Mouse (Mus musculus) myocyte (in vitro differentiated cells): ENCODE results near the gene Fer1l4. TPM values are rescaled to one million over a fixed set of nuclear protein-coding genes. Genes with fewer than 3 reads are reported as not detected.
A peak's percentile ranks its signal among the peaks of the same experiment; 100 is the strongest.

Source experiments
- H3K27me3 ChIP-seq: one replicate; pipeline ENCODE4 v1.6.1; 2011; ENCODE audit not compliant: control insufficient read depth, insufficient read depth, insufficient read length
- H3K36me3 ChIP-seq: one replicate; pipeline ENCODE4 v1.6.1; 2011; ENCODE audit not compliant: control insufficient read depth, insufficient read depth
- H3K4me2 ChIP-seq: one replicate; pipeline ENCODE4 v1.6.1; 2011; ENCODE audit warnings: low read depth, control low read depth
- H3K4me3 ChIP-seq: one replicate; pipeline ENCODE4 v1.5.1; 2011; ENCODE audit warnings: mild to moderate bottlenecking, control low read depth, moderate library complexity
- H3K79me2 ChIP-seq: one replicate; pipeline ENCODE4 v1.6.1; 2011; ENCODE audit not compliant: control insufficient read depth, insufficient read depth
- H3ac ChIP-seq: one replicate; pipeline ENCODE4 v1.6.1; 2011; ENCODE audit not compliant: control insufficient read depth, insufficient read length
- CEBPB ChIP-seq: IDR thresholded peaks from 2 replicates; pipeline ENCODE4 v1.6.1; 2011; ENCODE audit warnings: mild to moderate bottlenecking, moderate library complexity; ENCODE audit not compliant: poor library complexity, insufficient read depth, severe bottlenecking
- E2F4 ChIP-seq: IDR thresholded peaks from one replicate; pipeline ENCODE4 v1.6.1; 2011; ENCODE audit warnings: mild to moderate bottlenecking, control low read depth, moderate library complexity; ENCODE audit not compliant: insufficient read depth
- MAX ChIP-seq: IDR thresholded peaks from one replicate; pipeline ENCODE4 v1.6.1; 2011; ENCODE audit warnings: low read depth, mild to moderate bottlenecking, control low read depth
- MYOD1 ChIP-seq, 3 experiments: IDR thresholded peaks; one replicate each; pipeline ENCODE4 v1.6.1; 2011; ENCODE audit warnings: control low read depth in 2 of 3, low read depth in 2 of 3, mild to moderate bottlenecking in 2 of 3, moderate library complexity in 1 of 3; ENCODE audit not compliant: insufficient read length in 2 of 3, control insufficient read depth in 1 of 3
- MYOG ChIP-seq, 3 experiments: IDR thresholded peaks; one replicate each; pipeline ENCODE4 v1.6.1; 2011; ENCODE audit warnings: control low read depth in 2 of 3, low read depth in 2 of 3, mild to moderate bottlenecking in 2 of 3; ENCODE audit not compliant: insufficient read length in 2 of 3, control insufficient read depth in 1 of 3, insufficient read depth in 1 of 3
- POLR2A ChIP-seq: IDR thresholded peaks from one replicate; pipeline ENCODE4 v1.6.1; 2011; ENCODE audit warnings: low read depth, mild to moderate bottlenecking, control low read depth, moderate library complexity; ENCODE audit not compliant: insufficient read length
- POLR2AphosphoS2 ChIP-seq: IDR thresholded peaks from one replicate; pipeline ENCODE4 v1.6.1; 2011; ENCODE audit warnings: low read depth, control low read depth; ENCODE audit not compliant: insufficient read length
- REST ChIP-seq: IDR thresholded peaks from one replicate; pipeline ENCODE4 v1.6.1; 2011; ENCODE audit warnings: mild to moderate bottlenecking, control low read depth, moderate library complexity; ENCODE audit not compliant: insufficient read depth, insufficient read length
- SRF ChIP-seq: IDR thresholded peaks from one replicate; pipeline ENCODE4 v1.6.1; 2011; ENCODE audit warnings: low read depth; ENCODE audit not compliant: control insufficient read depth, insufficient read length
- TCF12 ChIP-seq: IDR thresholded peaks from one replicate; pipeline ENCODE4 v1.6.1; 2011; ENCODE audit warnings: mild to moderate bottlenecking, control low read depth; ENCODE audit not compliant: poor library complexity, insufficient read depth, severe bottlenecking
- TCF3 ChIP-seq: IDR thresholded peaks from one replicate; pipeline ENCODE4 v1.6.1; 2011; ENCODE audit warnings: low read depth, control low read depth; ENCODE audit not compliant: insufficient read length
- USF1 ChIP-seq: IDR thresholded peaks from one replicate; pipeline ENCODE4 v1.6.1; 2011; ENCODE audit warnings: low read depth, mild to moderate bottlenecking, control low read depth, moderate library complexity
- polyA plus RNA-seq: library from polyadenylated mRNA; unstranded; fragments of >200 nt; fragmentation: generic; extraction: Trizol; gene quantifications from one replicate; pipeline ENCODE4 v1.2.1, GENCODE M21; 2012; ENCODE audit warnings: missing spikeins

Fer1l4 gene
- polyA plus RNA-seq, 1 experiment = not detected

DNA sequence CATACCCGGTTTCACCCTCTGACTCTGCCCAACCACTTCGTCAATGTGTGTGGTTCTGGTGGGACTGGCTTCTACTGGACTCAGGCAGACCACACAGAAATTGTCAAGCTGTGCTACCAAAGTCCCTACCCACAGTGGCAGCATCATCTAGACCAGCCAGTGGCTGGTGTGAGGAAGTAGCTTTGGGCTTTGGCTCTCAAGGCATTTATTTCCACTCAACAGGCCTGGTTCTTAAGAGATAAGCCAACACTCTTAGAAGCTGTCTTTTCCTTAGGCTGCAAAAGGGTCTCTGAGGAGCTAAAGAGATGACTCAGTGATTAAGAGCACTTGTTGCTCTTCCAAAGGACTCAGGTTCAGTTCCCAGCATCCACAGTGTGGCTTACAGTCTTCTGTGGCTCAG, 31.0 kb downstream of the Fer1l4 start:
- Histone ChIP-seq H3K27me3 (no peaks in the 10 kb centered on the region), H3K4me3 (no peak overlapping the region), H3K4me2 (no peak overlapping the region), H3ac (no peak overlapping the region), H3K79me2 (no peaks in the 10 kb centered on the region), H3K36me3 (no peaks in the 10 kb centered on the region)
- TF ChIP-seq MYOG (IDR thresholded peaks at IDR 0.05; ENCODE audit: control insufficient read depth in 1 of 3, insufficient read depth in 1 of 3, insufficient read length in 2 of 3, low read depth in 2 of 3) (no peak), POLR2AphosphoS2 (no peak), E2F4 (no peak), MAX (no peak), CEBPB (no peak), TCF12 (no peak), POLR2A (no peak), TCF3 (no peak), REST (no peak), USF1 (no peak), SRF (no peak), MYOD1 (IDR thresholded peaks at IDR 0.05; ENCODE audit: control insufficient read depth in 1 of 3, insufficient read length in 2 of 3, low read depth in 2 of 3) (no peak)

DNA sequence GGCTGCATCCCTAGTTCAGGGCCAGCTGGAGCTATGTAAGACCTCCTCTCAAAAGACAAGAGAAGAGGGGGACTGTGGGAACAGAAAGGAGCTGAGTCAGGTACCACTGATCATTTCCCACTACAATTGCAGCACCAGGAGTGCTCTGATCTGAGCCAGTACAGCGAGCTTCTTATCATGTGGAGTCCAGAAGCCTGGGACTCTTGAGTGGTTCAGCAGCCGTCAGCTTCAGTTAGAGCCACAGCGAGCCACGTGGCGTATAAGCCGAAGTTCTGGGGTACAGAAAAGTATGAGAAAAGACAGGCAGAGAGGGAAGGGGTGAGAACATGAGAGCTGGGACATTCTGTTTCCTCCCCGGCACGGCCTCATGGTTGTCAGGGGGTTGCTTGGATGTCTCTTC, 31.5 kb downstream of the Fer1l4 start:
- no peaks in the 10 kb centered on the region for H3K27me3 ChIP-seq
- H3K79me2 ChIP-seq = no peaks in the 10 kb centered on the region
- H3K36me3 ChIP-seq = no peaks in the 10 kb centered on the region
- TF ChIP-seq E2F4 (no peak), MYOG (IDR thresholded peaks at IDR 0.05; ENCODE audit: control insufficient read depth in 1 of 3, insufficient read depth in 1 of 3, insufficient read length in 2 of 3, low read depth in 2 of 3) (no peak), POLR2A (no peak), TCF3 (no peak), MAX (no peak), POLR2AphosphoS2 (no peak)
- no peak overlapping the region for H3K4me3 ChIP-seq
- H3ac ChIP-seq = no peak overlapping the region
- no peak overlapping the region for H3K4me2 ChIP-seq

DNA sequence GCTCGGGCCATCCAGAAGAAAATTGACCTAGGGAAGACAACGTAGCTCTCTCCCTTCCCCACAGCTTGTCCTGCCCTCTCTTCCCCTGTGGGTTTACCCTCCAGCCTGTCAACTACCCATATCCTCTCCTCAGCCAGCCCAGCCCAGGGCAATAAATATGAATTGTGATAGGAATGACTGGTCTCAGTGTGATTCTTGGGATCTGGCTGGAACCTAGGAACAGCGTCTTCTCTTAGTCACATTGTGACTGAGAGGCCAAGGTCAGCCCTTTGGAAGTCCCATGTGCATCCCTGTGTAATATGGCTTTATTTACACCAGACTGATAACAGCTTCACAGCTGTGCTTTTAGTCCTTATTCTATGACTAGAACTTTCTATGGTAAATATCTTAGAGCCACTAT, 34.6 kb downstream of the Fer1l4 start:
- TF ChIP-seq CEBPB (no peak), MYOD1 (IDR thresholded peaks at IDR 0.05; ENCODE audit: control insufficient read depth in 1 of 3, insufficient read length in 2 of 3, low read depth in 2 of 3) (no peak), MAX (no peak), POLR2AphosphoS2 (no peak), TCF3 (no peak), E2F4 (no peak), REST (no peak), MYOG (IDR thresholded peaks at IDR 0.05; ENCODE audit: control insufficient read depth in 1 of 3, insufficient read depth in 1 of 3, insufficient read length in 2 of 3, low read depth in 2 of 3) (no peak), TCF12 (no peak), SRF (no peak), POLR2A (no peak)
- H3K4me3 ChIP-seq = no peak overlapping the region
- no peak overlapping the region for H3K4me2 ChIP-seq
- H3K79me2 ChIP-seq = no peaks in the 10 kb centered on the region
- H3ac ChIP-seq = no peak overlapping the region
- peaks cover 15% of the 10 kb centered on the region for H3K36me3 ChIP-seq
- no peaks in the 10 kb centered on the region for H3K27me3 ChIP-seq

DNA sequence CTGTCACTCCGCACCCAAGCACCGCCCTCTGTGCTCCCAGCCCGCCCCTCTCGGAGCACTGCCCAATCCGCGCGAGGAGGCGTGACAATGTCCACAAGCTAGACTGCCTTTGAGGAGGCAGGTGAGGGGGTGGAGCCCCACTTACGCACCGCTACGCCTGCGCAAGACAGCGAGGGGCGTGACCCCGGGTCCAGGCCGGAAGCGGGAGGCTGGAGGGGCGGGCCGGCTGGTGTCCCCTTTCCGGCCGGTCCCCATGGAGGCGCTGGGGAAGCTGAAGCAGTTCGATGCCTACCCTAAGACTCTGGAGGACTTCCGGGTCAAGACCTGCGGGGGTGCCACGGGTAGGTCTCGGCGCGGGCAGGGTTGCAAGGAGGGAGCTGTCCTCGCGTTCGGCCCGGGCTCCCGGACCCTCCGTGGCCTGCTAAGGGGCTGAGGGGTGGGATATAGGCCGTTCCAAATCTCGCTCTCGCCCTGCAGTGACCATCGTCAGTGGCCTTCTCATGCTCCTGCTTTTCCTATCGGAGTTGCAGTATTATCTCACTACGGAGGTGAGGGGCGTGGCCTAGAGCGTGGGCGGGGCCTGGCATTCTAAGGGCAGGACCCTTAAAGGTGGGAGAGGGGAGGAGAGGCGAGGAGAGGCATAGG, 44.7 kb downstream of the Fer1l4 start, which contains the start of the genes 6430550D23Rik and Ergic3:
TSS of gene 6430550D23Rik (minus strand) at position 90 of the 645 bp plus-strand sequence.
TSS of gene Ergic3 (plus strand) at position 158 of the 645 bp plus-strand sequence.
- peaks cover 9% of the 10 kb centered on the region for H3K79me2 ChIP-seq
- TF ChIP-seq CEBPB (no peak), POLR2AphosphoS2 (peak; percentile 70), USF1 (peak; percentile 4), POLR2A (peak; percentile 75), E2F4 (no peak), TCF12 (no peak), MYOD1 (IDR thresholded peaks at IDR 0.05; ENCODE audit: control insufficient read depth in 1 of 3, insufficient read length in 2 of 3, low read depth in 2 of 3) (peak in 2 of 3 experiments; percentile 36 to 44), REST (no peak), MYOG (IDR thresholded peaks at IDR 0.05; ENCODE audit: control insufficient read depth in 1 of 3, insufficient read depth in 1 of 3, insufficient read length in 2 of 3, low read depth in 2 of 3) (peak in 1 of 3 experiments; percentile 50), SRF (no peak), TCF3 (no peak), MAX (no peak)
- peak within 1 kb of the TSS; percentile 78 for H3K4me3 ChIP-seq
- H3K36me3 ChIP-seq = peaks cover 11% of the 10 kb centered on the region
- no peaks in the 10 kb centered on the region for H3K27me3 ChIP-seq
- peak within 1 kb of the TSS; percentile 15 for H3ac ChIP-seq
- H3K4me2 ChIP-seq = peak within 1 kb of the TSS; percentile 87

DNA sequence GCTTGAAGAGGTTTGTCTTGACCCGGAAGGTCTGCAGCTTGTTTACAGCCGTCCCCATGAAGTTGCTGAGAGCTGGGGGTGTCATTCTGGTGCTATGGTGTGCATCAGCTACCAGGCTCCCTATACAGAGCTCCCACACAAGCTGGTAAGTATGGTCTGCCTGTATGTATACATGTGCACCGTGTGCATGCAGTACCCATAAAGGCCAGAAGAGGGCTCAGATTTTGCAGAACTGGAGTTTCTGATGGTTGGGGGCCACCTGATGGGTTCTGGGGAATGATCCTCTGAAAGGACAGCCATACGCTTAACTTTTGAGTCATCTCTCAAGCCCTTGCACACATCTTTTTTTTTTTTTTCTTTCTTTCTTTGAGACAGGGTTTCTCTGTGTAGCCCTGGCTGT, 47.4 kb downstream of the Fer1l4 start:
- H3K27me3 ChIP-seq = no peaks in the 10 kb centered on the region
- peaks cover 9% of the 10 kb centered on the region for H3K79me2 ChIP-seq
- TF ChIP-seq E2F4 (no peak), POLR2A (no peak), USF1 (no peak), POLR2AphosphoS2 (no peak), TCF12 (no peak), MYOD1 (IDR thresholded peaks at IDR 0.05; ENCODE audit: control insufficient read depth in 1 of 3, insufficient read length in 2 of 3, low read depth in 2 of 3) (no peak), REST (no peak), MAX (no peak), SRF (no peak), CEBPB (no peak), TCF3 (no peak), MYOG (IDR thresholded peaks at IDR 0.05; ENCODE audit: control insufficient read depth in 1 of 3, insufficient read depth in 1 of 3, insufficient read length in 2 of 3, low read depth in 2 of 3) (no peak)
- no peak overlapping the region for H3K4me2 ChIP-seq
- H3K36me3 ChIP-seq = peaks cover 3% of the 10 kb centered on the region
- no peak overlapping the region for H3K4me3 ChIP-seq
- H3ac ChIP-seq = no peak overlapping the region
